Mouse (Mus musculus): Measurements from ENCODE around the gene Gm20388. TPM values are rescaled to one million over a fixed set of nuclear protein-coding genes. Genes with fewer than 3 reads are reported as not detected.

Gm20388 gene
- polyA plus RNA-seq, 1 experiment from 2014 or later, result 47.1 TPM

DNA sequence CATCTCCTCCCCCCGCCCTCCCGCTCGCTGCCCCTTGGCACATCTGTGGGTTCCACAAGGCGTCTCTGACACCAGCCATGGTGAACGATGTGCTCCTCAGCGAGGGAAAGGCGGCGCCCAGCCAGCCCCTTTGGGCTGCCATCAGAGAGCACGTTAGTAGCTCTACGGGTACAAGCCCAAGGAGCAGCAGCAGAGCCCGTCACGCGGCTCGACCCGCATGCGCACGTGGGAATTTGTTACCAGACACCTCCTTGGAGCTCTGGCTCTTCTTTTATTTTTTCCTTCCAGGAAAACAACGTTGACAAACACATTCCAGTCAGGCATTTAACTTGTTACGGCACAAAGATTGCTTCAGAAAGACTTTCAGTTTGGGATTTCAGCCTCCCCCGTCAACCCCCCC is 1765.1 kb downstream of the Gm20388 start:
- H3K4me3 ChIP-seq (ENCODE audit: inconsistent target), result no peak overlapping the region
- no peak overlapping the region for H3K27ac ChIP-seq
- no peaks in the 10 kb centered on the region for H3K36me3 ChIP-seq (ENCODE audit: inconsistent target)
- no peaks in the 10 kb centered on the region for H3K79me2 ChIP-seq (ENCODE audit: inconsistent target)
- WGBS (ENCODE audit: missing documents), result 61% methylated on average over 20 of the region's 20 CpGs

DNA sequence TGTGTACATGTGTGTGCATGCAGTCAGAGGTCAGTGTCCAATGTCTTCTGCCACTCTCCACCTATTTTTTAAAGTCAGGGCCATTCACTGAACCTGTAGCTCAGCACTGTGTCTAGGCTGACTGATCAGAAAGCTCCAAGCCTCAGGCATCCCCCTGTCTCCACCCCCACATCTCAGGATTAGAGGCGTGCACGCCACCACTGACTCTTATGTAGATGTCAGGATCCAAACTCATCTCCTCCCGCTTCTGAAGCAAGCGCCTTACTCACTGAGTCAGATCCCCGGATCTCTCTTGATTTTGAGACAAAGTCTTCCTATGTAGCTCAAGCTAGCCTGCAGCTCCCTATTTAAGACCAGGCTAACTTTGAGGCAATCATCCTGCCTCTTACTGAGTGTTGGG is 1768.1 kb downstream of the Gm20388 start:
- no peaks in the 10 kb centered on the region for H3K36me3 ChIP-seq (ENCODE audit: inconsistent target)
- 78% methylated on average over 5 of the region's 5 CpGs for WGBS (ENCODE audit: missing documents)
- H3K79me2 ChIP-seq (ENCODE audit: inconsistent target), result no peaks in the 10 kb centered on the region
- no peak overlapping the region for H3K27ac ChIP-seq
- no peak overlapping the region for H3K4me3 ChIP-seq (ENCODE audit: inconsistent target)

DNA sequence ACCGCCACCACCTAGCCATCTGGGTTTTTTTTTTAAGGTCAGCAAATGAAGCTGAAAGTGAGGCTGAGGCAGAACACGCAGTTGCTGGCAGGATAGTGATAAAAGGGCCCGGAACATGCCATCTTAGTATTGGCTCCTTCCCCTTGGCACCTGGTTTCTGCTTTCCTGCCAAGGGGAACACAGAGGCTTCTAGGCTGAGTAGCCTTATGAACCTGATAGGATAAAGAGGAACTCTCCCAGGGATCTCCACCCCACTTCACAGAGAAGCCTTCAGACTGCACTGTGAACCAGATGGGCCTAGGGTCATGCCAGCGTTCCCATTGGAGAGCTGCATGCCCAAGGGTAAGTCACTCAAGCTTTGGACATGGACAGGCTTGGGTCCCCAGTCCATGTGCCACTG is 1770.3 kb downstream of the Gm20388 start:
- WGBS (ENCODE audit: missing documents), result 73% methylated on average over 4 of the region's 4 CpGs
- no peak overlapping the region for H3K27ac ChIP-seq
- H3K36me3 ChIP-seq (ENCODE audit: inconsistent target), result no peaks in the 10 kb centered on the region
- H3K4me3 ChIP-seq (ENCODE audit: inconsistent target), result no peak overlapping the region
- no peaks in the 10 kb centered on the region for H3K79me2 ChIP-seq (ENCODE audit: inconsistent target)

DNA sequence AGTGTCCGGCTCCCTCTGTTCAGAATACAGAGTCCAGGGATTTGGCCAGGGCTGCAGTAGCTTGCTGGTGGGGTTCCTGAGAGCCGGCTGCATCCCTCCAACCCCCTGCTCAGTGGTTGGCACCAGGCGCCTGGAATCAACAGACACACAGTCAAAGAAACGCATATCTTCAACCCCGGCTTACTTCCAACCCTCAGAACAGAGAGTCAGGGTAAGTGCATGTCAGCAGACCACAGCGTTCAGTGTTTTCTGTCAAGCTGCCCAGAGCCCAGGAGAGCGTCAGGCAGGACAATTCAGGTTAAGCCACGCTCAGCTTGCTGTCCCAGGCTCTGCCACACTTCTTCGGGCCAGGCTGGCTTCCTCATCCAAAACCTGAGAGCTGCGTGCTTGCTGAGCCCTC is 1770.8 kb downstream of the Gm20388 start:
- Histone ChIP-seq H3K4me3 (ENCODE audit: inconsistent target) (no peak overlapping the region), H3K36me3 (ENCODE audit: inconsistent target) (no peaks in the 10 kb centered on the region), H3K79me2 (ENCODE audit: inconsistent target) (no peaks in the 10 kb centered on the region), H3K27ac (no peak overlapping the region)
- WGBS (ENCODE audit: missing documents), result 78% methylated on average over 10 of the region's 10 CpGs

DNA sequence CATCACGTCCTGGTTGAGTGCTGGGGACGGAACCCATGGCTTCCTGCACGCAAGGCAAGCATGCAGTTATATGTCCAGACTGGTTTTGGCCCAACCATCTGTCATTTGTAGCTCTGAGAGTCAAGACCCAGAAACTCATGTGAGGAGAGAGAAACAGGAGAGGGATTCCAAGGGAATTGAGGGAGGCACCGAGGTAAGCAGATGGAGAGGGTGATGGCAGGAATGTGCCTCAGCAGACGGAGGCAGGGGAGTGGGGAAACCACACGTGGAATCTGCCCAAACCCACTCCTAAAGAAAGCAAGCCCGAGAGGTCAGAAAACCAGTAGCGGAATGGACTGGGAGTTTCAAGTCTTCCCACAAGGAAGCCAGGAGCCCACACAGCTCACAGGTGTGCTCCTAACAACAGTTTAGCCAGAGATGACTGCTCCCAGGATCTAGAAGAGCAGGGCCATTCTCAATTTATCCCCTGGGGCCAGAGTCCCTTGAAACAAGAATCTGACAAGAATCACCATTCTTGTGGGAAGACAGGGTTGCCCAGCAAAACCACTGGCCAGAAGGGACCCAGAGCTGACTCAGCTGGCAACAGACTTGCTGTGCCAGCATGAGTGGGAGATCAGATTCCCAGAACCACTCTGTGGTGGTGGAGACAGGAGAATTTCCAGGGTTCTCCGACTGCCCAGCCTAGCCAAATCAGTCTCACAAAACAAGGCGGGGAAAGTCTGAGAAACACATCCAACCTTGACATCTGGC is 1772.6 kb downstream of the Gm20388 start:
- Histone ChIP-seq H3K27ac (no peak overlapping the region), H3K4me3 (ENCODE audit: inconsistent target) (no peak overlapping the region), H3K36me3 (ENCODE audit: inconsistent target) (no peaks in the 10 kb centered on the region), H3K79me2 (ENCODE audit: inconsistent target) (no peaks in the 10 kb centered on the region)
- WGBS (ENCODE audit: missing documents), result 81% methylated on average over 10 of the region's 10 CpGs

GRCm38 (mm10) chr8:121685419-121685818 is 1774.8 kb downstream of the Gm20388 start:
- 6% methylated on average over 4 of the region's 4 CpGs for WGBS (ENCODE audit: missing documents)
- no peak overlapping the region for H3K4me3 ChIP-seq (ENCODE audit: inconsistent target)
- H3K36me3 ChIP-seq (ENCODE audit: inconsistent target), result no peaks in the 10 kb centered on the region

DNA sequence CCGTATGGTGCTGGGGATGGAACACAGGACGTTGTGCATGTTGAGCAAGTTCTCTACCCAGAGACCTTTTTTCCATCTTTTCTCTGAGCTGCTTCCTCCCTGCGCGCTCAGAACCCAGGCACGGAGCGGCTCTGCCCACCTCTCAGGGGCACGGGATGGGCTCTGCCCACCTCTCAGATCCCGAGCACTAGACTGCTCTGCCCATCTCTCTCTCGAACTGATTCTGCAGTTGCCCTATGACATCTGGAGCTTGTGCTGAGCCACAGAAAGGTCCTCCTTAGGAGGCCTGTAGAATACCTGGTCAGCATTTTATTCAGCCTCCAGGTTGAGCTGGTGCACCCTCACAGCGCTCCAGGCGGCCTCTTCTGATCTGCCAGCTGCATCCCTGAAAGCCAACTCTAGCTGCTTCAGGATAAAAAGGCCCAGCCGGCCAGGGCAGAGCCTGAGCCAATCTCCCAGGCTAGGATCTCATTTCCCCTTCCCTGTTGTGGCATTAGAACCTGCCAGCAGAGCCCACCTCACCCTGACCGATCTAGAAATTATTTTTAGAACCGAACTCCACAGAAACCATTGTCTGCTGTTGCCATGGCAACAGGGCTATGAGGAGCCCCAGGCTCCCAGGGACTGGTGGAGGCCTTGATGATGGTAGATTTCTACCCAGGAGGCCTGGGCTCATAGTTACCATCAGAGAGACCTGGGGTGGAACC is 1777.0 kb downstream of the Gm20388 start:
- H3K4me3 ChIP-seq (ENCODE audit: inconsistent target), result no peak overlapping the region
- WGBS (ENCODE audit: missing documents), result 54% methylated on average over 12 of the region's 14 CpGs

More at GRCm38 (mm10) chr8:121685419-121685818, 1774.8 kb downstream of the Gm20388 start:
- no peaks in the 10 kb centered on the region for H3K79me2 ChIP-seq (ENCODE audit: inconsistent target)
- H3K27ac ChIP-seq, result no peak overlapping the region

GRCm38 (mm10) chr8:121688496-121688895 is 1777.9 kb downstream of the Gm20388 start:
- 50% methylated on average over 5 of the region's 5 CpGs for WGBS (ENCODE audit: missing documents)
- H3K27ac ChIP-seq, result no peak overlapping the region
- H3K4me3 ChIP-seq (ENCODE audit: inconsistent target), result no peak overlapping the region
- H3K79me2 ChIP-seq (ENCODE audit: inconsistent target), result no peaks in the 10 kb centered on the region
- no peaks in the 10 kb centered on the region for H3K36me3 ChIP-seq (ENCODE audit: inconsistent target)

More for the DNA sequence above, 1777.0 kb downstream of the Gm20388 start:
- H3K36me3 ChIP-seq (ENCODE audit: inconsistent target), result no peaks in the 10 kb centered on the region
- H3K27ac ChIP-seq, result no peak overlapping the region
- H3K79me2 ChIP-seq (ENCODE audit: inconsistent target), result no peaks in the 10 kb centered on the region

DNA sequence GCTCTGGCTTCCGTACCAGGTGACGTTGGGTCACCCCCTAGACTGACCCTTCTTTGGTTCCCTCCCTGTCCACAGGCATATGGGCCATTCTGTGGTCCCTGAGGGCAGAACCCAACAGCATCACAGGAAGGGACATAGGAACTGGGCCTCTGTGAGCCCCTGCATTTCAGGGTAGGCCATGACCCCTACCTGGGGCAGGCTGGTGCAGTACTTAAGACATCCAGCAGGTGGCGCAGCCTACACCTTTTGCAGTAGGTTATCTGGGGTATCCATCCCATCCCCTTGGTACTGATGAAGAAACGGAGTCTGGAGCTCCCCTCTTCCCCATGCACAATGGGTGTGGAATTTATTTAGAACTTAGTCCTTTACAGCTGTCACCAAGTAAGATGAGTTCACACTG is 1783.8 kb downstream of the Gm20388 start:
- WGBS (ENCODE audit: missing documents), result 55% methylated on average over 4 of the region's 4 CpGs
- H3K36me3 ChIP-seq (ENCODE audit: inconsistent target), result no peaks in the 10 kb centered on the region
- no peak overlapping the region for H3K27ac ChIP-seq
- no peaks in the 10 kb centered on the region for H3K79me2 ChIP-seq (ENCODE audit: inconsistent target)
- no peak overlapping the region for H3K4me3 ChIP-seq (ENCODE audit: inconsistent target)

GRCm38 (mm10) chr8:121695585-121696184 is 1785.0 kb downstream of the Gm20388 start:
- Histone ChIP-seq H3K27ac (no peak overlapping the region), H3K4me3 (ENCODE audit: inconsistent target) (no peak overlapping the region), H3K79me2 (ENCODE audit: inconsistent target) (no peaks in the 10 kb centered on the region), H3K36me3 (ENCODE audit: inconsistent target) (no peaks in the 10 kb centered on the region)
- 12% methylated on average over 6 of the region's 6 CpGs for WGBS (ENCODE audit: missing documents)

DNA sequence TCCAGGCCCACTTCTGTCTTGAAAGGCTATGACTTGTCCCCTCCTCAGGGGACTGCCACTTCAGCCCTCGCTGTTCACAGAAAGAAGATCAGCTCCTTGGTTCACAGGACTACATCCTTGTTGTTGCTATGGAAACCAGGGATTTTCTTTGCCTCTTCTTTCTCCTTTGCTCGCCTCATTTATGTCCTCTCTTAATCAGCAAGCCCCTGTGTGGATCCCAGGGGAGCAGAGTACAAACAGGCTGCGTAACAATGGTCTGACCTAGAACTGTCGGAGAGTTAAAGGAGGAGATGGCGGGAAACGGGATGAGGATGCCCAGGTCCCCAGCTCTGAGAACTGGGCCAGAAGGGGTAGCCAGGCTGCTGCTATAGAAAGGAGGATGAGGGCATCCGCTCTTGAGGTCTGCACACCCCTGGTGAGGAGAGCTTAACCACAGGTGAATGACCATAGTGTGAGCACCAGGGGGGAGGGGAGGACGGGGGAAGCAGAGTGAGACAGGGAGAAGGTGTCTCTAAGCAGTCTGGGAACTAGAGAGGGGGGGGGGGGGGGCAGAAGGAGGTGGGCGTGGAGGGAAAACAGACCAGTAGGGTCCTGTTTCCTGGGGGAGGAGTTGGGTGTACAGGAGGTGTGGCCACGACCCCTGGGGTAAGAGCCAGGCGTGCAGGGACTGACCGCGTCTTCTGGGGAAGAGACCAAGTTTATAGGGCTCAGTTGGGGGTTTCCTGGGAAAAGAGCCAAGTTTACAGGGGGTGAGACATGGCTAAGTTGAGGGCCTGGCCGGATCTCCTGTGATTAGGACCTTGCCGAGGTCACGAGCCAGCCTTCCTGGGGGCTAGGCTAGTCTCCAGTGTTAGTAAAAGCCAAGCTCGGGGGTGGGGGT is 1787.3 kb downstream of the Gm20388 start:
- WGBS (ENCODE audit: missing documents), result 30% methylated on average over 16 of the region's 17 CpGs

GRCm38 (mm10) chr8:121698615-121699101 is 1788.0 kb downstream of the Gm20388 start:
- no peak overlapping the region for H3K4me3 ChIP-seq (ENCODE audit: inconsistent target)
- H3K27ac ChIP-seq, result no peak overlapping the region
- no peaks in the 10 kb centered on the region for H3K36me3 ChIP-seq (ENCODE audit: inconsistent target)
- H3K79me2 ChIP-seq (ENCODE audit: inconsistent target), result no peaks in the 10 kb centered on the region
- WGBS (ENCODE audit: missing documents), result 15% methylated on average over 9 of the region's 9 CpGs

More for the DNA sequence above, 1787.3 kb downstream of the Gm20388 start:
- Histone ChIP-seq H3K27ac (no peak overlapping the region), H3K36me3 (ENCODE audit: inconsistent target) (no peaks in the 10 kb centered on the region), H3K4me3 (ENCODE audit: inconsistent target) (no peak overlapping the region), H3K79me2 (ENCODE audit: inconsistent target) (no peaks in the 10 kb centered on the region)

GRCm38 (mm10) chr8:121699936-121700335 is 1789.3 kb downstream of the Gm20388 start:
- Histone ChIP-seq H3K4me3 (ENCODE audit: inconsistent target) (no peak overlapping the region), H3K27ac (no peak overlapping the region), H3K79me2 (ENCODE audit: inconsistent target) (no peaks in the 10 kb centered on the region), H3K36me3 (ENCODE audit: inconsistent target) (no peaks in the 10 kb centered on the region)
- 89% methylated on average over 2 of the region's 2 CpGs for WGBS (ENCODE audit: missing documents)

GRCm38 (mm10) chr8:121705174-121705573 is 1794.5 kb downstream of the Gm20388 start:
- 64% methylated on average over 3 of the region's 3 CpGs for WGBS (ENCODE audit: missing documents)
- Histone ChIP-seq H3K27ac (no peak overlapping the region), H3K36me3 (ENCODE audit: inconsistent target) (no peaks in the 10 kb centered on the region), H3K79me2 (ENCODE audit: inconsistent target) (no peaks in the 10 kb centered on the region), H3K4me3 (ENCODE audit: inconsistent target) (no peak overlapping the region)

Measured in macrophage (primary cell).